Mouse (Mus musculus) liver, adult 2 months (tissue): ENCODE measurements at regions not wholly inside any gene's neighbourhood (a gene's known extent, or its start where the extent isn't known, plus 50 kb on each side); places are given as distances from the start of the nearest gene placed in this dataset.

Source experiments
- CTCF ChIP-seq: fragments of 200-500 bp; IDR thresholded peaks from 2 replicates; pipeline ENCODE4 v1.5.1; 2011; ENCODE audit warnings: low read depth, low read length, control low read depth
- POLR2A ChIP-seq: fragments of 200-500 bp; IDR thresholded peaks from 2 replicates; pipeline ENCODE4 v1.6.1; 2011; ENCODE audit warnings: low read length, control low read depth; ENCODE audit not compliant: insufficient read depth; ENCODE audit errors: extremely low read depth

- TF ChIP-seq POLR2A (no peak), CTCF (no peak)
These were observed 56.9 kb upstream of the 1700024P04Rik start for GRCm38 (mm10) chr13:99041256-99041655.
